Mouse (Mus musculus) thymus, postnatal 0 days (tissue): ENCODE results near the gene Zic5. TPM values are rescaled to one million over a fixed set of nuclear protein-coding genes. Genes with fewer than 3 reads are reported as not detected.

ENCODE experiments used
- DNase-seq: peaks from one replicate; pipeline ENCODE4 v3.0.0-alpha.2; 2015; ENCODE audit warnings: low spot score
- polyA plus RNA-seq: library from polyadenylated mRNA; unstranded; fragments of >200 nt; fragmentation: Nextera tagmentation; extraction: Ambion mirVana; gene quantifications from 2 replicates; pipeline ENCODE4 v1.2.1, GENCODE M21; 2015

The Zic5 gene
- polyA plus RNA-seq, 1 experiment from 2014 or later = not detected

DNA sequence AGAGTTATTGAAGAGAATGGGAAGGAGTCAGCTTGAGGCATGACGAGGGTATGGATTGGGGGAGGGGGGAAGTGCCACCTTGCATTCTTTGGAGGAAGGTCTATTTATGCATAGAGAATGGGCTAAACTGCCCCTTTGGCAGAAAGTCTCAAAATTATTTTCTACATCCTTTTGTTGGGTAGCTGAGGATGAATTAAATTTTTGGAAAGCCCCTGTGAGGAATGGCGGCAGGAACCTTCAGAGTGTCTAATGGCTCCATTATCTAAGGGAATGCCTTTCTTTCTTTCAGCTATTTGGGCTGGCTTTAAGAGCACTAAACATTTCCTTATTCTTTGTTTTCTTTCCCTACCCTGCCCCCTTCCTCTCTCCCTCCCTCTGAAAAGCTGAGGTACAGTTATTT lies 14.9 kb upstream of the Zic5 start:
- no peak for DNase-seq

- no peak for DNase-seq
Observed at GRCm38 (mm10) chr14:122479461-122480109, 14.1 kb upstream of the Zic5 start.

DNA sequence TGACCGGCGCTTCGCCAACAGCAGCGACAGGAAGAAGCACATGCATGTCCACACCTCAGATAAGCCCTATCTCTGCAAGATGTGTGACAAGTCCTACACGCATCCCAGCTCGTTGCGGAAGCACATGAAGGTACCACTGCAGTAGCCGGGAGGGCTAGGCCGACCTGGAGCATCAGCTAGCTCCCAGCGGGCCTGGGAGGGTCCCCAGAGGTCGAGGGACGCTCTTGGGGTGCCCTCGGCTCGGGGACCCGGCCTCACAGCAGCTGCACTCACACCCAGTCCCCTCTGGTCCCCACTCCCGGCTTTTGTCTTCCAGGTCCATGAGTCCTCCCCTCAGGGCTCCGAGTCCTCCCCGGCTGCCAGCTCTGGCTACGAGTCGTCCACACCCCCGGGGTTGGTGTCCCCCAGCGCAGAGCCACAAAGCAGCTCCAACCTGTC lies 13.1 kb upstream of the Zic5 start:
- no peak for DNase-seq

DNA sequence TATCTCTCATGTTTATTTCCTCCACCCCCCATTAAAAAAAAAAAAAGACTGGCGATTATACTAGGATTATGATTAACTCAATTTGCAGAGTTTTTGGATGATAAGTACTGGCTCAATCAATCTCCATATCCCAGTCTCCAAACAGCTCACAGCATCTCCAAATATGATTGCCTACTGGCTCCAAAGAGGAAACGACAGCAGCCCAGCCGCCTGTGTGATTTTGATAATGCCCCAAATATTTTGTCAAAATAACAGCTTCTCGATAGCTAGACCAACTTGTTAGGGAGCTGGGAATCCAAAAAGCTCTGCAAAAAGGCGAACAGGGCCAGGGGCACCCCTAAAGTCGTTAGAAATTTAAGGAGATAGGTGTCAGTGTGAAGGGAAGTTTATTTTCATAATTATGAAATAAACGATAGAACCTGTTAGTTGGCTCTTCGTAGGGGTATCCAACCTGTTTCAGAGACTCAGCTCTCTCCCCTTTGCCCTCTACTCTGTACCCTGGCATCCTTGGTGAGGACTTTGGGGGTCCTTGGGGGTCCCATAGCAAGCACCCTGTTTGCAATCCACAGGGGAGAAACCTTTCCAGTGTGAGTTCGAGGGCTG lies 12.6 kb upstream of the Zic5 start:
- no peak for DNase-seq

- DNase-seq = no peak
Observed at GRCm38 (mm10) chr14:122477261-122477671, 11.8 kb upstream of the Zic5 start.

- no peak for DNase-seq
Observed at GRCm38 (mm10) chr14:122476822-122477215, 11.3 kb upstream of the Zic5 start.

GRCm38 (mm10) chr14:122476041-122476821 lies 10.8 kb upstream of the Zic5 start:
- no peak for DNase-seq

- DNase-seq = no peak
Observed at GRCm38 (mm10) chr14:122475557-122476040, 10.1 kb upstream of the Zic5 start.

GRCm38 (mm10) chr14:122474891-122475556 lies 9.5 kb upstream of the Zic5 start, which contains the start of gene Zic2:
Gene Zic2, plus strand, starts transcription at chr14:122475435.
- no peak for DNase-seq

DNA sequence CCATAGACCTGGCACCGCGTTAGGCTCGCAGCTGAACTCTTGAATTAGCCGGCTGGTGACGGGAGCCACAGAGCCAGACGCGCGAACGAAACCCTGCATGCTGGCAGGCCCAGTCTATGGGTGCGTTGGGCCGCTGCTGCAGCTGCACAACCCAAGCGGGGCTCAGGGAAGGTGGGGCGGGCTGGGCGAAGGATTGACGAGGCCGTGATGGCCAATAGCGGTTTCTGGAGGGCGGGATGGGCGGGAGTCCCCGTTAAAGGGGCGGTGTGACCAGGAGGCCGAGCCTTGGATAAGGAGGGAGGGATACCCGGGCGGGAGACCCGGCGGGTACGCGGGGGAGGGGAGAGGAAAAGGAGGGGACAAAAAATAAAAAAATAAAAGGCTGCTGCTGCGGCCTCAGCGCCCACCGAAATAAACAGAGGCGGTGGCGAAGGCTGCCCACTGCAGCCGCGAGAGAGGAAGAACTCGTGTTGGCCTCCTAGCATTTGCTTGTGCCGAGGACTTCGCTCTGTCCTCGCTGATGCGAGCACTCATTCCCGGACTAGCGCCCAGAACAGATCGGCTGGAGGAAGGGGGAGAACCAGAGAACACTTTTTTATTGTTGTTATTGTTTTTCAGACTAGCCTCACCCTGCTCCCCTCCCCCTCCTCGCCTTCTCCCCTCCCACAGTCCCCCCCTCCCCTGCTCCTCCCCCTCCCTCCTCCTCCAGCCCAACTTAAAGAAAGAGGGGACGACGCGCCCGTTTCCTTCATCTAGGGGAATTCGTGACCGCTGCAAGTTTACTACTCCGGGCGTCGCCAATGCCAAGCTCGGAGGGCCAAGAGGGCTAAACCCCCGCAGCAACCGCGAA lies 8.8 kb upstream of the Zic5 start:
- no peak for DNase-seq

DNA sequence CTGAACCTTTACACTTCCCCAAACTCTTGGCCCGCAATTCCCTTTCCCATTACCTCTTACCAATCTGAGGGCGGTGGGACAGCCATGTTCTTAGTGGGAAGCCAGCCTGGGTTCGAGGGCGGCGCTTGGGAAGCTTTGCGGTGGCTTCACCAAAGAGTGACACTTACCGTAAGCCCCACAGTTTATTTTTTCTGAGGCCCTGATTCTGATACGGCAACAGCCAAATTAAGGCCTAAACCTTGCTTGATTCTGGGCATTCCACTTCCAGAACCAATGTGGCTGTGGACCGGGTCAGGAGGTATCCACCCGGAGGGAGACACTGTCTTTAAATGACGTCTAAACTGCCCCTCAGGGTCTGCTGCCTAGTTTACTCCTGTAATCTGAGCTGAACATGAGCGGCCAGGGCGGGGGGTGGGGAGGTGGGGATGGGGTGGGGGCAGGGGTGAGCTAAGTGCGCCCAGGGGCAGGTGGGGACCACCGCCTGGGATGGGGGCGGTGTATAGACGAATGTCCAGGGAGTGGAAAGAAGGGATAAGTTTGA lies 7.8 kb upstream of the Zic5 start:
- DNase-seq = no peak

DNA sequence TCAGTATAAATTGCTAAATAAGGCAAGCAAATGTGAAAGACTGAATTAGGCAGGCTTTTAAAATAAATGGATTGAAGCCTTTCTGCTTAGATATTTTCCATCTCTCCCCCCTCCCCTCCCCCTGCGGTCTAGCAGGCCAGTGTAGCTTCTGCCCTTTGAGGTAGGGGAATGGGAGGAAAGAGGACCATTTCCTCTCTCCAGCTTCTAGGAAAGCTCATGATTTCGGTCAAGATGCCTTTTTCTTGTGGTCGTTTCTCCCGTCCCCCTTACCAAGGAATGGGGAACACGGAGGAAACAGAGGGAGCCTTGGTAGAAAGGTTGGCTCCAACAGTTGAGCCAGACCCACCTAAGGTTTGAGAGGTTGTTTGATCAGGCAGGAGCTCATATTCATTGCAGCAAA lies 7.2 kb upstream of the Zic5 start:
- no peak for DNase-seq

GRCm38 (mm10) chr14:122472161-122472560 lies 6.7 kb upstream of the Zic5 start:
- DNase-seq = no peak

- DNase-seq = no peak
Observed at GRCm38 (mm10) chr14:122471449-122472085, 6.1 kb upstream of the Zic5 start.

- no peak for DNase-seq
Observed at GRCm38 (mm10) chr14:122468971-122469755, 3.7 kb upstream of the Zic5 start.

GRCm38 (mm10) chr14:122467926-122468841 lies 2.7 kb upstream of the Zic5 start:
- DNase-seq = no peak

- DNase-seq = no peak
Observed at GRCm38 (mm10) chr14:122466756-122467362, 1.4 kb upstream of the Zic5 start.
